ENCODE assay signal across 14 mouse cellular contexts in the genomic region with DNA sequence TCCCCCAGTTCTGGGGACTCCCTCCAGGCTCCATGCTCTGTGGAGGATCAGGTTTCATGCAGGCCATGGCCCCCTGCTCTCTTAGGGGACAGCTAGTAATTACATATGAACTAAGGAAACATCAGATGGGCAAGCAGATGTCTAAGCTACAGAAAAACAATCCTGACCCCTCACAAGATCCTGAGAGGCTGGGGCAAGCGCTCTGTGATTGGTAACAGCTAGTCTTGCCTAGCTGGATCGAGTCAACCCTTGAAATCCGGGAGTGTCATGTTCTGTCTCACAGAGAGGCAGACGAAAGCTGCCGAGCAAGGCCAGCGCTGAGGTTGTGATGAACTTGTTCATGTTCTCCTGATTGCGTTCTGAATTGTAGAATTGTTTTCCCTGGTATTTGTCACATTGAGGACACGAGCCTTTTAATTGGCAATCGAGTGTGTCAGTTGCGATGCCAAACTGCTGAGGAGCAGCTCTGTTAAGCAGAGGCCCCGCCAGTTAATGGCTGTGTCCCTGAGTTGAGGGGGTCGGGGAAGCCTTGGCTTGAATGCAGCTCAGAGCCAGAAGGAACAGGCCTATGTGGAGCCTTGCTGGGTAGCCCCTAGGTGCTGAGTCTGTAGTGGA. TPM values are rescaled to one million over a fixed set of nuclear protein-coding genes. Genes with fewer than 3 reads are reported as not detected.
A peak's percentile ranks its signal among the peaks of the same experiment; 100 is the strongest.
DNase-seq lines count a peak whose midpoint lies in the region; ATAC-seq lines count a peak whose summit lies in the region.
"Had no signal": no experiment of that assay in that cellular context is flagged by ENCODE, and none has a peak within 500 bp of the region (broad histone marks: within the 10 kb centered on the region; RNA-seq: fewer than 3 reads in every experiment).

No protein-coding gene starts in this region.

- H3K27me3 ChIP-seq in hindbrain, embryonic 10.5 days (ENCODE audit: insufficient read depth, poor library complexity, severe bottlenecking) = no peaks in the 10 kb centered on the region
- no peaks in the 10 kb centered on the region for H3K27me3 ChIP-seq in hindbrain, embryonic 14.5 days (ENCODE audit: control insufficient read depth, insufficient read depth, low read length)
- H3K27me3 ChIP-seq in midbrain, embryonic 13.5 days = no peaks in the 10 kb centered on the region
- H3K27me3 ChIP-seq: liver, embryonic 15.5 days had no signal

- H3K36me3 ChIP-seq in hindbrain, embryonic 10.5 days = no peaks in the 10 kb centered on the region
- H3K36me3 ChIP-seq in hindbrain, embryonic 14.5 days (replicated peaks; ENCODE audit: control insufficient read depth, insufficient read depth) = no peaks in the 10 kb centered on the region
- no peaks in the 10 kb centered on the region for H3K36me3 ChIP-seq in midbrain, embryonic 13.5 days
- H3K36me3 ChIP-seq: liver, embryonic 15.5 days had no signal

- peak overlapping the region; percentile 62 for H3K27ac ChIP-seq in hindbrain, embryonic 10.5 days
- no peak overlapping the region for H3K27ac ChIP-seq in hindbrain, embryonic 14.5 days
- no peak overlapping the region for H3K27ac ChIP-seq in midbrain, embryonic 13.5 days
- H3K27ac ChIP-seq: liver, embryonic 15.5 days had no signal

- DNase-seq in hindbrain, embryonic 10.5 days (ENCODE audit: low spot score) = peak; percentile 49
- DNase-seq in hindbrain, embryonic 14.5 days (ENCODE audit: low spot score) = no peak
- DNase-seq in retina, postnatal 1 day = peak; percentile 27
- no peak for DNase-seq in retina, embryonic 14.5 days (ENCODE audit: low spot score)
- DNase-seq in forelimb bud, embryonic 11.5 days (ENCODE audit: low read depth, low spot score) = peak; percentile 27
- DNase-seq in spleen, postnatal 10 days (ENCODE audit: low spot score in 2 of 2) = no peak
- DNase-seq: cerebellum, postnatal 36 days; kidney, postnatal 10 days had no signal

- no peak overlapping the region for H3K4me3 ChIP-seq in hindbrain, embryonic 10.5 days
- no peak overlapping the region for H3K4me3 ChIP-seq in hindbrain, embryonic 14.5 days (replicated peaks; ENCODE audit: low read length)
- H3K4me3 ChIP-seq in midbrain, embryonic 13.5 days (replicated peaks) = no peak overlapping the region
- H3K4me3 ChIP-seq: liver, embryonic 15.5 days had no signal

- WGBS in hindbrain, embryonic 10.5 days = 33% methylated on average over 12 of the region's 12 CpGs
- 31% methylated on average over 12 of the region's 12 CpGs for WGBS in hindbrain, embryonic 14.5 days
- WGBS in midbrain, embryonic 13.5 days = 38% methylated on average over 12 of the region's 12 CpGs

- peaks cover 18% of the 10 kb centered on the region for H3K4me1 ChIP-seq in hindbrain, embryonic 10.5 days (replicated peaks)
- no peaks in the 10 kb centered on the region; the same call in 1 of the 2 replicates for H3K4me1 ChIP-seq in hindbrain, embryonic 14.5 days (replicated peaks; ENCODE audit: control insufficient read depth, insufficient read depth, low read length)
- peaks cover 6% of the 10 kb centered on the region for H3K4me1 ChIP-seq in midbrain, embryonic 13.5 days (replicated peaks)
- H3K4me1 ChIP-seq: liver, embryonic 15.5 days had no signal

- H3K4me2 ChIP-seq in hindbrain, embryonic 14.5 days (replicated peaks) = no peak overlapping the region
- no peak overlapping the region for H3K4me2 ChIP-seq in midbrain, embryonic 13.5 days (replicated peaks)
- H3K4me2 ChIP-seq: liver, embryonic 15.5 days had no signal

- no peak for ATAC-seq in hindbrain, embryonic 14.5 days (ENCODE audit: low FRiP score)
- no peak for ATAC-seq in midbrain, embryonic 13.5 days
- ATAC-seq in granulocyte monocyte progenitor cell, adult 5-6 weeks (replicated peaks; ENCODE audit: poor library complexity, severe bottlenecking) = no peak
- ATAC-seq: CD4-positive, CD25-positive, alpha-beta regulatory T cell, adult 4 months had no signal

- no peaks in the 10 kb centered on the region for H3K9me3 ChIP-seq in hindbrain, embryonic 10.5 days
- no peaks in the 10 kb centered on the region for H3K9me3 ChIP-seq in hindbrain, embryonic 14.5 days (ENCODE audit: control insufficient read depth, low read length)
- H3K9me3 ChIP-seq in midbrain, embryonic 13.5 days = no peaks in the 10 kb centered on the region
- H3K9me3 ChIP-seq: liver, embryonic 15.5 days had no signal

- no peak overlapping the region for H3K9ac ChIP-seq in hindbrain, embryonic 14.5 days
- H3K9ac ChIP-seq in midbrain, embryonic 13.5 days (replicated peaks) = no peak overlapping the region
- H3K9ac ChIP-seq: liver, embryonic 15.5 days had no signal

RNA-seq across cellular contexts. Expression of gene Klhl29, which starts 56.0 kb away (rescaled TPM):
- polyA plus RNA-seq in hindbrain, embryonic 10.5 days (2016; fragmentation: Nextera tagmentation; extraction: Ambion mirVana) = 1.4 and 1.8 TPM in 2 replicates
- 8.7 and 9.2 TPM in 2 replicates for polyA plus RNA-seq in hindbrain, embryonic 14.5 days (2014; fragmentation: Nextera tagmentation; extraction: Ambion mirVana)
- 3.3 and 4.0 TPM in 2 replicates for polyA plus RNA-seq in midbrain, embryonic 13.5 days (2015; fragmentation: Nextera tagmentation; extraction: Ambion mirVana)
- total RNA-seq in granulocyte monocyte progenitor cell, adult 5-6 weeks (2014; fragmentation: Nextera tagmentation) = not detected in 2 replicates
- not detected in 2 replicates for total RNA-seq in granulocyte monocyte progenitor cell, adult 5-6 weeks (2017)
- total RNA-seq: hematopoietic stem cell, adult 5-6 weeks; megakaryocyte progenitor cell, adult 5-6 weeks had no signal

Comparison
In these comparisons a context has a peak if more than half of its experiments do, and no peak if none do; other contexts are left out.
1. DNase-seq: peak in hindbrain, embryonic 10.5 days (single experiment), retina, postnatal 1 day (single experiment) and forelimb bud, embryonic 11.5 days (single experiment); none in hindbrain, embryonic 14.5 days (single experiment), retina, embryonic 14.5 days (single experiment) and spleen, postnatal 10 days (0 of 2).